Comparison of ENCODE assay signal across 9 mouse cellular contexts in the genomic region with DNA sequence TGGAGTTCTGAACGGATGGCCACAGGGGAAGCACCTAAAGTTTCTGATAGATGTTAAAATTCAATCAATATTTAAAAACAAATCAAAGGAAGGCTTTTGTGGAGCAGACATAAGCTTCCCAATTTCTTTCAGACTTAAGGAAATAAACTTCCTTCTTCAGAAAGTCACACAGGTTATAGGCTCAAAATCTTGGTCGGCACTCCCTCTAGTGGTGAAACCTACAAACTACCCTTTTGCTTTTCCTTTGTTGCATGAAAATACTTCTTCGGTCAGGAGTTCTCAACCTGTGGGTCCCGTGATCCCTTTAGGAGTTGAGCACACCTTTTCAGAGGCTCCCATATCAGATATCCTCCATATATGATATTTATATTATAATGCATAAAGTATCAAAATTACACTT.
DNase-seq lines count a peak whose midpoint lies in the region; TF ChIP-seq lines count a peak whose summit lies in the region.
"Had no signal": no experiment of that assay in that cellular context is flagged by ENCODE, and none has a peak within 500 bp of the region (broad histone marks: within the 10 kb centered on the region; RNA-seq: fewer than 3 reads in every experiment).

No protein-coding gene starts in this region.

- H3K27ac ChIP-seq in gastrocnemius, adult 2 months = no peak overlapping the region
- H3K27ac ChIP-seq in cortical plate, adult 2 months (ENCODE audit: insufficient read depth, low read length) = no peak overlapping the region
- H3K27ac ChIP-seq: hindbrain, embryonic 15.5 days had no signal

- H3K4me3 ChIP-seq in gastrocnemius, adult 2 months = no peak overlapping the region
- no peak overlapping the region for H3K4me3 ChIP-seq in cortical plate, adult 2 months (ENCODE audit: insufficient read depth, low read length)
- H3K4me3 ChIP-seq: hindbrain, embryonic 15.5 days had no signal

- TF ChIP-seq POLR2A in cortical plate, adult 2 months (IDR thresholded peaks at IDR 0.05; ENCODE audit: extremely low read depth, insufficient read depth, low read length) = no peak

- H3K4me1 ChIP-seq in cortical plate, adult 2 months (ENCODE audit: control insufficient read depth, insufficient read depth, low read length) = no peaks in the 10 kb centered on the region
- H3K4me1 ChIP-seq: hindbrain, embryonic 15.5 days had no signal

- peak; percentile 60 for TF ChIP-seq CTCF in gastrocnemius, adult 2 months (IDR thresholded peaks at IDR 0.05)
- peak; percentile 34; the same call in 1 of the 2 replicates for TF ChIP-seq CTCF in cortical plate, adult 2 months (IDR thresholded peaks at IDR 0.05; ENCODE audit: extremely low read depth, insufficient read depth, low read length)

- no peak for DNase-seq in gastrocnemius, adult 2 months
- DNase-seq in gastrocnemius, adult 18-20 months (ENCODE audit: low spot score) = no peak
- peak; percentile 37 for DNase-seq in testis, postnatal 10 days (ENCODE audit: low spot score)
- no peak for DNase-seq in testis, postnatal 14 days (ENCODE audit: low spot score)
- peak; percentile 16 for DNase-seq in induced T-regulatory cell, adult 2 months (ENCODE audit: low read depth)
- DNase-seq in lung, postnatal 10 days = peak; percentile 15
- no peak for DNase-seq in gastrocnemius, postnatal 36 days

- intact Hi-C loops in gastrocnemius, adult 2 months (cut with DNase I) = loop anchor here (5.0 kb wide), 1 partner anchor 1179 kb away; no protein-coding TSS in a partner anchor
- intact Hi-C loops in gastrocnemius, postnatal 36 days (cut with DNase I) = loop anchor here (10.0 kb wide), 1 partner anchor 1176 kb away; no protein-coding TSS in a partner anchor

Comparison
In these comparisons a context has a peak if more than half of its experiments do, and no peak if none do; other contexts are left out.
1. DNase-seq: peak in testis, postnatal 10 days (single experiment), induced T-regulatory cell, adult 2 months (single experiment) and lung, postnatal 10 days (single experiment); none in gastrocnemius, adult 2 months (single experiment), gastrocnemius, adult 18-20 months (single experiment), testis, postnatal 14 days (single experiment) and gastrocnemius, postnatal 36 days (0 of 2).